Mouse (Mus musculus): ENCODE results near the gene Lrr1. TPM values are rescaled to one million over a fixed set of nuclear protein-coding genes. Genes with fewer than 3 reads are reported as not detected.
"Not testable (repeated sequence)": the region's sequence is repeated elsewhere in the genome, so short reads cannot be mapped to it uniquely, and the experiment has no call there.

The Lrr1 gene
- polyA plus RNA-seq, 1 experiment: 0.39 TPM

GRCm38 (mm10) chr12:69164904-69165303 is 3.7 kb upstream of the Lrr1 start:
- no peak for DNase-seq (ENCODE audit: low spot score)

GRCm38 (mm10) chr12:69166861-69167581 is 1.6 kb upstream of the Lrr1 start:
- not testable (repeated sequence) for DNase-seq (ENCODE audit: low spot score)

- no peak for DNase-seq (ENCODE audit: low spot score)
These were observed 756 bp upstream of the Lrr1 start for GRCm38 (mm10) chr12:69167656-69168460.

GRCm38 (mm10) chr12:69171307-69171706 is 2.7 kb downstream of the Lrr1 start:
- no peak for DNase-seq (ENCODE audit: low spot score)

GRCm38 (mm10) chr12:69175975-69176374 is 7.4 kb downstream of the Lrr1 start:
- DNase-seq (ENCODE audit: low spot score): no peak

DNA sequence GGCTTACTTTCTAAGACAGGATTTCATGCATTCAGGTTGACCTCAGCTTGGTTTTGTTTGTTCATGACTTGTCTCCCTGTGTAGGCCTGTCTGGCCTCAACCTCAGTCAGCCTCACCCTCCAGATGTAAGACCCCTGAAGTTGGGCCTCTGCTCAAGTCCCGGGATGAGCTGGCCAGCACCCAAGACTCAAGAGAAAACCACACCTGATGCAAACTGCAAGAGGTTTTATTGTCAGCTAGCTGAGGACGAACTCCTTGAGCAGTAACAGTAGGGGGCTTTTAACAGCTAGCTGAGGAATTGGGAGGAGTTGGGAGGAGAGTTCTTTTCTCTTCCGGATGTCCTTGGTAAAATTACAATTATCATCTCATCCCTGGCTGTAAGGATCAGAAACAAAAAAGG is 8.9 kb downstream of the Lrr1 start:
- DNase-seq (ENCODE audit: low spot score): no peak

DNA sequence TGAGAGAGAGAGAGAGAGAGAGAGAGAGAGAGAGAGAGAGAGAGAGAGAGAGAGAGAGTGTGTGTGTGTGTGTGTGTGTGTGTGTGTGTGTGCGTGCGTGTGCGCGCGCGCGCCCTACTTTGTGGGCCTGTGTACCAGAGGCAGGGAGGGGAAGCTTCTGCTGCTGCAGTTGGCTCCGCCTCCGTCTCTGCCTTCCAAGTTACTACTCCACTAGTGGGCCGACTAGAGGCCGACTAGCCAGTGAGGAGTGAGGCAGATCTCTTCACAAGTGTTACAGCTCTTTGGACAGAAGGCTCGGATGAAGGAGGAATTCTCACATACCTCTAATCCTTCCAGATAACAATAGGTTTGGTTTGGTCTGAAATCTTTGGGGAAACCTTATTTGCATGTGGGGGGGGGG is 10.8 kb downstream of the Lrr1 start:
- DNase-seq (ENCODE audit: low spot score): no peak

DNA sequence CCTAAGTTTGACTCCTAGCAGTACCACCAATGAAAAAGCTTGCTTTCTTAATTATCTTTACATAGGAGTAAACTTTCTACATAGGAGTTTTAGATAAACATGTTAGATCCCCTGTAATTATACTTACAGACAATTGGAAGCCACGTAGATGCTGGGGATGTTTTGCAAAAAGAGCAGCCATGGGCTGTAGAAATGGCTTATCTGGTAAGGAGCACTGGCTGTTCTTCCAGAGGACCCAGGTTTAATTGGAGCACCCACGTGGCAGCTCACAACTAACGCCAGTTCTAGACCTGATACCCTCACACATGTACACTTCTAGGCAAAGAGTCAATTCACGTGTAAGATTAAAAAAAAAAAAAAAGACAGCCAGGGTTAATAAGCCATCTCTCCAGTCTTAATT is 13.2 kb downstream of the Lrr1 start:
- DNase-seq (ENCODE audit: low spot score): no peak

GRCm38 (mm10) chr12:69183583-69184308 is 15.1 kb downstream of the Lrr1 start, which contains the start of the genes Rpl36al and Mgat2:
Rpl36al (minus strand) TSS chr12:69184083.
Mgat2 (plus strand) TSS chr12:69184157.
- DNase-seq (ENCODE audit: low spot score): peak; percentile 99

- DNase-seq (ENCODE audit: low spot score): no peak
These were observed 16.0 kb downstream of the Lrr1 start for GRCm38 (mm10) chr12:69184342-69185295.

GRCm38 (mm10) chr12:69185371-69185770 is 16.8 kb downstream of the Lrr1 start:
- DNase-seq (ENCODE audit: low spot score): no peak

GRCm38 (mm10) chr12:69186811-69187471 is 18.3 kb downstream of the Lrr1 start:
- DNase-seq (ENCODE audit: low spot score): no peak

DNA sequence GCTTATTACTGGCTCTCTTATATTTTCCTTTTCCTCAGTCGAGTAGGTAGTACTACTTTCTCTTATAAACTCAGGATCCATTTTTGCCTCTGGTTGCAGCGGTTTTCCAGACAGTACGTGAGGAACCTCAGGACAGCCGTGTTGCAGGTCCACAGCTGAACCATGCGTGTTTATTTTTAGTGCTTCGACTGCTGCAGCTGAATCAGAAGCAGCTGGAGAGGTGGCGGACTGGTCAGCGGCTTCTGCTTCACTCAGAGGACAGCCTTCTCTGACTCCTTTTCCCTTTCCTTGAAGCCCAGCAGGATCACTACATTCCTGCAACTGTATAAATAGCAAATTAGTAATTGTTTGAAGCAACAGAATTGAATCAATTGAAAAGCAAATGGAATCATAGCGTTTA is 21.5 kb downstream of the Lrr1 start:
- DNase-seq (ENCODE audit: low spot score): no peak

- DNase-seq (ENCODE audit: low spot score): no peak
These were observed 21.9 kb downstream of the Lrr1 start for GRCm38 (mm10) chr12:69190522-69190921.

GRCm38 (mm10) chr12:69191396-69191795 is 22.8 kb downstream of the Lrr1 start:
- DNase-seq (ENCODE audit: low spot score): no peak

DNA sequence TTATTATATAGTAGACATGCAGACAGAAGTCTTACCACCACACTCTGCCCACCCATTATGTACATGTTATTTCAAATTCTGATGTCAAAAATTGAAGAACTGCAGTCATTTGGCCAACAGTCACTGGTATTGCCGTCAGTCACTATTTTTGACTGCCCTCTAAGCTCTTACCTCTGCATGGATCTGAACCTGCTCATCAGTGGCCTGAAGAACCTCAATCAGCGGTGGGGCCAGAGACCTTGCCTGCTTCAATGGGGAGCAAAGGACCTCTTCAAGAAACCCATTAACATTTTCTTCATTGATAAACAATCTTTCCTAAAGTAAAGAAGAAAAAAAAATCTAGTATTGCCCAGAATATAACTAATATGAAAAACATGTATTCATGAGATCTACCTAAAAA is 24.0 kb downstream of the Lrr1 start:
- DNase-seq (ENCODE audit: low spot score): no peak

DNA sequence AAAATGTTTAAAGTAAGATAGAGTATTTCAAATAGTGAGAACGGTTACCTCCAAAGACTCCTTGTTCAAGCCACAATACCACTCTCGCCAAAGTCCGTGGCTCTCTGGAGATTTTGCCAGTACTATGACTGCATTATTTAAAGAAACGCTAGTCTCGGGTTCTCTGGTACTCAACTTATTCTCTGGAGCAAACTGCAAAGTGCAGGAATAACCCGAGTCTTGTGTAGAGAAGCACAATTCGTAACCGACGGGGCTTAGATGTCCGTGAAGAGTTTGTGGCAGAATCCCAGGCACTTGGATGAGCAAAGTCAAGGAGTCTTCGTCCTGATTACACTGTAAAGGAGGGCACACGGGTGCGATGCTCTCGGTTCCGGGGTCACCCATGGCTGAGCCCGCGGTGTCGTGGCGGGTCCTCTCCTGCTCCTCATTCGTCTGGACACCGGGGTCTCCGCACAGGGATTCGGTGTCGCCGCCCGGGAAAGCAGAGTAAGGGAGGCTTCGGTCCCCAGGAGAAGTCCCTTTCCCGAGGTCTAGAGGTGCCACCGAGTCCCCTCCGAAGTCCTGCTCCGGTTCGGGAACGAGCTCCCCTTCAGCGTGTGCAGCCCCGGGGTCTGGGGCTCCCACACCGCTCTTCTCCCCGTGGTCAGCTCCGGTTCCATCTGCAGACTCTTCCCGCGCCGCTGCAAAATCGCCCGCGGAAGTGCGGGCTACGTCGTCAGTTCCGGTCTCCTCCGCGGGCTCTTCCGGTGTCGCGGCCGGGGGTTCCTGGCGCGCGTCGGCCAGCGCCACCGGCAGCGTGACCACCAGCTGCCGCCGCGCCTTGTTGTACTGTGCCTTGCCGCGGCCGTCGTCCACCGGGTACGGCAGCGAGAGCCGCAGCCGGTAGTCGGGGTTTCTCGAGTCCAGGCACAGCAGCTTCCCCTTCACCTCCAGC is 28.1 kb downstream of the Lrr1 start, which contains the start of gene Gm49383:
Gm49383 (minus strand) TSS at position 661 of the 934 bp plus-strand sequence.
- DNase-seq (ENCODE audit: low spot score): peak; percentile 62

DNA sequence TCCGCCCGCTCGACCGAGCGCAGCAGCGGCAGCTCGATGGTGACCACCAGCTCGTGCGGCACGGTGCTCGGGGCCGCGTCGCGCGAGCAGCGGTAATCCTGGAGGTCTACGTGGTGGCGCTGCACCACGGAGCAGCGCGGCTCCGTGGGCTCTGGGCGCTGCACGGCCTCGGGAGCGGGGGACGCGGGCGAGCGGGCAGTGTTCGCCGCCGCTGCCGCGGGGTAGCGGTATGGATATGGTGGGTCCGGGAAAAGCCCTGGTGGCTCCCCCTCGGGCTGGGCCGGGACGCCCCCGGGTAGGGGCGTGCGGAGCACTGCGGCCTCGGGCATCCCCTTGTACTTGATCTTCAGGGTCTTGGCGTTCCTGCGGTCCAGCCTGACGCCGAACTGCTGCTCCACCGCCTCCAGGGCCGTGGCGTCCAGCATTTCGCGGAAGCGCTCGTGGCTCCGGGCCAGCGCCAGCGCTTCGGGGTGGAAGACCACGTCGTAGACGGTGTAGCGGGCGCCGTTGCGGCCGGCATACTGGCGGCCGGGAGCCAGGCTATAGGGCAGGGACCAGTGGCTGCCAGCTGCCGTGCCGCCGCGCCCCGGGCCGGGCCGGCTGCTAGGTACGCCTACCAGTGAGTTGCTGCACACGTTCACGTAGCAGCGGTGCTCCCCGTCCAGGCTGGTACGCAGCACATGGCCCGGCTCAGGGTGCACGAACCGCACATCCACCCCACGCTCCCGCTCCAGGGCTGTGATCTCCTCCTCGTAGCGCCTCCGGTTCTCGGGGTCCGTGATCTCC is 29.0 kb downstream of the Lrr1 start:
- DNase-seq (ENCODE audit: low spot score): peak; percentile 53

- DNase-seq (ENCODE audit: low spot score): no peak
These were observed 29.5 kb downstream of the Lrr1 start, which contains the start of gene Dnaaf2 for GRCm38 (mm10) chr12:69198164-69198535. Dnaaf2 (minus strand) TSS chr12:69198429.
